Comparison of ENCODE assay signal across 28 mouse cellular contexts in genomic region chr1:130857456-130857855, GRCm38 (mm10). TPM values are rescaled to one million over a fixed set of nuclear protein-coding genes. Genes with fewer than 3 reads are reported as not detected.
DNase-seq lines count a peak whose midpoint lies in the region; ATAC-seq and TF ChIP-seq lines count a peak whose summit lies in the region.
"Had no signal": no experiment of that assay in that cellular context is flagged by ENCODE, and none has a peak within 500 bp of the region (broad histone marks: within the 10 kb centered on the region; RNA-seq: fewer than 3 reads in every experiment).

No protein-coding gene starts in this region.

- TF ChIP-seq EP300 in liver, postnatal 0 days (IDR thresholded peaks at IDR 0.05; ENCODE audit: low read depth) = no peak

- no peaks in the 10 kb centered on the region for H3K4me1 ChIP-seq in liver, adult 2 months (ENCODE audit: control insufficient read depth, insufficient read depth, low read length)
- no peaks in the 10 kb centered on the region for H3K4me1 ChIP-seq in liver, embryonic 15.5 days (replicated peaks)
- H3K4me1 ChIP-seq in liver, embryonic 11.5 days (replicated peaks; ENCODE audit: control insufficient read depth, insufficient read depth, low read length) = no peaks in the 10 kb centered on the region
- H3K4me1 ChIP-seq in liver, embryonic 16.5 days (ENCODE audit: control insufficient read depth, low read depth, low read length) = no peaks in the 10 kb centered on the region
- H3K4me1 ChIP-seq in liver, embryonic 12.5 days = no peaks in the 10 kb centered on the region
- no peaks in the 10 kb centered on the region for H3K4me1 ChIP-seq in liver, postnatal 0 days (ENCODE audit: insufficient read depth)

- no peaks in the 10 kb centered on the region for H3K36me3 ChIP-seq in liver, adult 2 months (ENCODE audit: control insufficient read depth, insufficient read depth, low read length)
- H3K36me3 ChIP-seq in liver, embryonic 15.5 days (replicated peaks) = no peaks in the 10 kb centered on the region
- no peaks in the 10 kb centered on the region for H3K36me3 ChIP-seq in liver, embryonic 11.5 days (ENCODE audit: control insufficient read depth, insufficient read depth, low read length)
- H3K36me3 ChIP-seq in liver, embryonic 16.5 days (ENCODE audit: control insufficient read depth, insufficient read depth) = no peaks in the 10 kb centered on the region
- H3K36me3 ChIP-seq in liver, embryonic 12.5 days = no peaks in the 10 kb centered on the region
- H3K36me3 ChIP-seq in liver, postnatal 0 days (replicated peaks; ENCODE audit: insufficient read depth, low read length) = no peaks in the 10 kb centered on the region
- H3K36me3 ChIP-seq: G1E had no signal

- no peak for TF ChIP-seq CTCF in liver, adult 2 months (IDR thresholded peaks at IDR 0.05; ENCODE audit: low read depth, low read length)
- TF ChIP-seq CTCF in liver, postnatal 0 days (IDR thresholded peaks at IDR 0.05; ENCODE audit: low read depth) = no peak

- 20% methylated on average over 4 of the region's 4 CpGs for WGBS in liver, adult 2 months
- WGBS in liver, embryonic 15.5 days (ENCODE audit: insufficient replicate concordance) = 69% methylated on average over 4 of the region's 4 CpGs
- 81% methylated on average over 4 of the region's 4 CpGs for WGBS in liver, embryonic 11.5 days
- WGBS in liver, embryonic 16.5 days (ENCODE audit: insufficient replicate concordance) = 68% methylated on average over 4 of the region's 4 CpGs
- 82% methylated on average over 4 of the region's 4 CpGs for WGBS in liver, embryonic 12.5 days (ENCODE audit: insufficient replicate concordance)
- 55% methylated on average over 4 of the region's 4 CpGs for WGBS in liver, postnatal 0 days (ENCODE audit: insufficient replicate concordance)

- no peaks in the 10 kb centered on the region for H3K9me3 ChIP-seq in liver, embryonic 15.5 days (replicated peaks)
- no peaks in the 10 kb centered on the region for H3K9me3 ChIP-seq in liver, embryonic 11.5 days (ENCODE audit: control insufficient read depth, low read length)
- no peaks in the 10 kb centered on the region for H3K9me3 ChIP-seq in liver, embryonic 16.5 days (replicated peaks; ENCODE audit: control insufficient read depth, low read length)
- H3K9me3 ChIP-seq in liver, embryonic 12.5 days (replicated peaks) = no peaks in the 10 kb centered on the region
- no peaks in the 10 kb centered on the region for H3K9me3 ChIP-seq in liver, postnatal 0 days (ENCODE audit: low read length)
- H3K9me3 ChIP-seq: G1E had no signal

- intact Hi-C loops in gastrocnemius, postnatal 14 days (cut with DNase I; ENCODE audit: low total_unique reads) = no loop called here

- H3K9ac ChIP-seq in liver, adult 2 months (ENCODE audit: low read depth, low read length) = no peak overlapping the region
- no peak overlapping the region for H3K9ac ChIP-seq in liver, embryonic 15.5 days
- no peak overlapping the region for H3K9ac ChIP-seq in liver, embryonic 11.5 days (ENCODE audit: low read depth, low read length)
- no peak overlapping the region for H3K9ac ChIP-seq in liver, embryonic 16.5 days (ENCODE audit: low read depth, low read length)
- no peak overlapping the region for H3K9ac ChIP-seq in liver, embryonic 12.5 days
- no peak overlapping the region for H3K9ac ChIP-seq in liver, postnatal 0 days (replicated peaks)

- H3K79me2 ChIP-seq in liver, adult 2 months (ENCODE audit: control insufficient read depth, insufficient read depth, low read length) = no peaks in the 10 kb centered on the region

- H3K4me2 ChIP-seq in liver, embryonic 15.5 days = no peak overlapping the region
- H3K4me2 ChIP-seq in liver, embryonic 11.5 days = no peak overlapping the region
- no peak overlapping the region for H3K4me2 ChIP-seq in liver, embryonic 16.5 days (ENCODE audit: low read depth, low read length)
- no peak overlapping the region for H3K4me2 ChIP-seq in liver, embryonic 12.5 days
- no peak overlapping the region for H3K4me2 ChIP-seq in liver, postnatal 0 days (ENCODE audit: low read depth, low read length)

- DNase-seq in liver, adult 2 months (ENCODE audit: extremely low read depth, low read depth, low spot score) = peak; percentile 62
- no peak for DNase-seq in liver
- DNase-seq in liver, embryonic 11.5 days (ENCODE audit: low spot score) = no peak
- no peak for DNase-seq in liver, postnatal 0 days
- DNase-seq in gastrocnemius, postnatal 14 days = no peak
- DNase-seq: adrenal gland, adult 2 months; adrenal gland, adult 8-10 months; adrenal gland, postnatal 10 days; adrenal gland, postnatal 14 days; adrenal gland, postnatal 25 days; adrenal gland, postnatal 36 days; B cell, adult 2 months; cerebellum, adult 11 months; cerebellum, adult 11-12 months had no signal

- H3K27ac ChIP-seq in liver, adult 2 months (replicated peaks; ENCODE audit: insufficient read depth, low read depth, low read length) = no peak overlapping the region
- no peak overlapping the region; the same call in 1 of the 2 replicates for H3K27ac ChIP-seq in liver, embryonic 15.5 days (replicated peaks)
- H3K27ac ChIP-seq in liver, embryonic 11.5 days (ENCODE audit: low read depth, low read length) = no peak overlapping the region
- no peak overlapping the region for H3K27ac ChIP-seq in liver, embryonic 16.5 days (ENCODE audit: low read length)
- no peak overlapping the region for H3K27ac ChIP-seq in liver, embryonic 12.5 days
- peak overlapping the region; percentile 78 for H3K27ac ChIP-seq in liver, postnatal 0 days (ENCODE audit: low read depth)

- H3K27me3 ChIP-seq in liver, adult 2 months (ENCODE audit: control insufficient read depth, insufficient read depth, low read length) = no peaks in the 10 kb centered on the region
- no peaks in the 10 kb centered on the region for H3K27me3 ChIP-seq in liver, embryonic 15.5 days
- H3K27me3 ChIP-seq in liver, embryonic 11.5 days (replicated peaks; ENCODE audit: control insufficient read depth, insufficient read depth, low read length) = no peaks in the 10 kb centered on the region
- H3K27me3 ChIP-seq in liver, embryonic 16.5 days (ENCODE audit: control insufficient read depth, insufficient read depth, low read depth, low read length) = no peaks in the 10 kb centered on the region
- H3K27me3 ChIP-seq in liver, embryonic 12.5 days (replicated peaks) = no peaks in the 10 kb centered on the region
- H3K27me3 ChIP-seq in liver, postnatal 0 days (ENCODE audit: insufficient read depth, low read length) = no peaks in the 10 kb centered on the region

- no peak for TF ChIP-seq POLR2A in liver, adult 2 months (IDR thresholded peaks at IDR 0.05; ENCODE audit: extremely low read depth, insufficient read depth, low read length)

- ATAC-seq in liver, embryonic 15.5 days (ENCODE audit: insufficient read depth) = 0 out of 2 replicates have a peak, but pooled peaks have one; percentile 34
- ATAC-seq in liver, embryonic 11.5 days (replicated peaks; ENCODE audit: low FRiP score) = no peak
- ATAC-seq in liver, embryonic 16.5 days (ENCODE audit: low read depth) = peak; percentile 53
- ATAC-seq in liver, embryonic 12.5 days = no peak
- ATAC-seq in liver, postnatal 0 days = peak; percentile 84
- ATAC-seq: activated CD4-positive, CD25-positive, alpha-beta regulatory T cell, adult 4 months; CD4-positive, CD25-positive, alpha-beta regulatory T cell, adult 4 months; Patski had no signal

- H3K4me3 ChIP-seq in liver, adult 2 months (ENCODE audit: insufficient read depth, low read depth, low read length) = no peak overlapping the region
- H3K4me3 ChIP-seq in liver, embryonic 15.5 days (replicated peaks) = no peak overlapping the region
- H3K4me3 ChIP-seq in liver, embryonic 11.5 days (ENCODE audit: low read depth, low read length) = no peak overlapping the region
- H3K4me3 ChIP-seq in liver, embryonic 16.5 days (ENCODE audit: low read depth, low read length) = no peak overlapping the region
- H3K4me3 ChIP-seq in liver, embryonic 12.5 days = no peak overlapping the region
- H3K4me3 ChIP-seq in liver, postnatal 0 days (ENCODE audit: low read depth, low read length) = no peak overlapping the region

RNA-seq across cellular contexts. Expression of gene Fcmr, which starts 8.0 kb away (rescaled TPM):
- total RNA-seq in liver, adult 2 months (2014; rRNA removed) = 0.09 and 0.54 TPM in 2 replicates
- polyA plus RNA-seq in liver, adult 2 months (2012; rRNA removed) = 0.81 and 2.6 TPM in 2 replicates
- polyA plus RNA-seq in liver, embryonic 15.5 days (2015; fragmentation: Nextera tagmentation; extraction: Ambion mirVana) = not detected in 2 replicates
- polyA plus RNA-seq in liver, embryonic 11.5 days (2014; fragmentation: Nextera tagmentation; extraction: Ambion mirVana) = not detected in 2 replicates
- not detected in 2 replicates for polyA plus RNA-seq in liver, embryonic 16.5 days (2015; fragmentation: Nextera tagmentation; extraction: Ambion mirVana)
- polyA plus RNA-seq in liver, embryonic 12.5 days (2016; fragmentation: Nextera tagmentation; extraction: Ambion mirVana) = not detected in 2 replicates
- 1.00 and 1.1 TPM in 2 replicates for polyA plus RNA-seq in liver, postnatal 0 days (2015; fragmentation: Nextera tagmentation; extraction: Ambion mirVana)
- total RNA-seq in gastrocnemius, postnatal 14 days (2021) = not detected
- total RNA-seq: adrenal gland, postnatal 36 days; ES-E14; G1E; MEL had no signal
- polyA plus RNA-seq: C2C12, G1E, Patski had no signal

RNA-seq across cellular contexts. Expression of gene Il24, which starts 29.8 kb away (rescaled TPM):
- total RNA-seq in liver, adult 2 months (2014; rRNA removed) = not detected in 2 replicates
- not detected in 2 replicates for polyA plus RNA-seq in liver, adult 2 months (2012; rRNA removed)
- polyA plus RNA-seq in liver, embryonic 15.5 days (2015; fragmentation: Nextera tagmentation; extraction: Ambion mirVana) = not detected in 2 replicates
- polyA plus RNA-seq in liver, embryonic 11.5 days (2014; fragmentation: Nextera tagmentation; extraction: Ambion mirVana) = not detected in 2 replicates
- not detected in 2 replicates for polyA plus RNA-seq in liver, embryonic 16.5 days (2015; fragmentation: Nextera tagmentation; extraction: Ambion mirVana)
- polyA plus RNA-seq in liver, embryonic 12.5 days (2016; fragmentation: Nextera tagmentation; extraction: Ambion mirVana) = not detected in 2 replicates
- not detected in 2 replicates for polyA plus RNA-seq in liver, postnatal 0 days (2015; fragmentation: Nextera tagmentation; extraction: Ambion mirVana)
- total RNA-seq in gastrocnemius, postnatal 14 days (2021) = not detected
- total RNA-seq: adrenal gland, adult 18-20 months; adrenal gland, adult 2 months; adrenal gland, adult 8-10 months; adrenal gland, postnatal 10 days; adrenal gland, postnatal 14 days; adrenal gland, postnatal 25 days; adrenal gland, postnatal 36 days; adrenal gland, postnatal 4 days; CH12.LX; G1E; MEL had no signal
- polyA plus RNA-seq: activated CD4-positive, CD25-positive, alpha-beta regulatory T cell, adult 4 months; adrenal gland, adult 2 months; brain, embryonic 14.5 days; C2C12; CD4-positive, CD25-positive, alpha-beta regulatory T cell, adult 4 months; G1E had no signal

RNA-seq across cellular contexts. Expression of gene Pigr, which starts 31.0 kb away (rescaled TPM):
- total RNA-seq in liver, adult 2 months (2014; rRNA removed) = 482 and 517 TPM in 2 replicates
- polyA plus RNA-seq in liver, adult 2 months (2012; rRNA removed) = 579 and 633 TPM in 2 replicates
- 0.24 and 0.40 TPM in 2 replicates for polyA plus RNA-seq in liver, embryonic 15.5 days (2015; fragmentation: Nextera tagmentation; extraction: Ambion mirVana)
- polyA plus RNA-seq in liver, embryonic 11.5 days (2014; fragmentation: Nextera tagmentation; extraction: Ambion mirVana) = 0.12 and 0.25 TPM in 2 replicates
- polyA plus RNA-seq in liver, embryonic 16.5 days (2015; fragmentation: Nextera tagmentation; extraction: Ambion mirVana) = 0.48 and 0.50 TPM in 2 replicates
- polyA plus RNA-seq in liver, embryonic 12.5 days (2016; fragmentation: Nextera tagmentation; extraction: Ambion mirVana) = 0.11 and 0.13 TPM in 2 replicates
- polyA plus RNA-seq in liver, postnatal 0 days (2015; fragmentation: Nextera tagmentation; extraction: Ambion mirVana) = 1.2 TPM in 2 replicates
- total RNA-seq in gastrocnemius, postnatal 14 days (2021) = not detected
- total RNA-seq: adrenal gland, postnatal 25 days; MEL had no signal
- polyA plus RNA-seq: C2C12, G1E, Patski had no signal

RNA-seq across cellular contexts. Expression of gene Il20, which starts 53.8 kb away (rescaled TPM):
- not detected in 2 replicates for total RNA-seq in liver, adult 2 months (2014; rRNA removed)
- not detected in 2 replicates for polyA plus RNA-seq in liver, adult 2 months (2012; rRNA removed)
- not detected in 2 replicates for polyA plus RNA-seq in liver, embryonic 15.5 days (2015; fragmentation: Nextera tagmentation; extraction: Ambion mirVana)
- polyA plus RNA-seq in liver, embryonic 11.5 days (2014; fragmentation: Nextera tagmentation; extraction: Ambion mirVana) = not detected in 2 replicates
- not detected in 2 replicates for polyA plus RNA-seq in liver, embryonic 16.5 days (2015; fragmentation: Nextera tagmentation; extraction: Ambion mirVana)
- polyA plus RNA-seq in liver, embryonic 12.5 days (2016; fragmentation: Nextera tagmentation; extraction: Ambion mirVana) = not detected in 2 replicates
- not detected in 2 replicates for polyA plus RNA-seq in liver, postnatal 0 days (2015; fragmentation: Nextera tagmentation; extraction: Ambion mirVana)
- not detected for total RNA-seq in gastrocnemius, postnatal 14 days (2021)
- total RNA-seq: adrenal gland, adult 18-20 months; adrenal gland, adult 2 months; adrenal gland, adult 8-10 months; adrenal gland, postnatal 10 days; adrenal gland, postnatal 14 days; adrenal gland, postnatal 25 days; adrenal gland, postnatal 36 days; adrenal gland, postnatal 4 days; CH12.LX; ES-E14; G1E; MEL had no signal
- polyA plus RNA-seq: activated CD4-positive, CD25-positive, alpha-beta regulatory T cell, adult 4 months; adrenal gland, adult 2 months; brain, embryonic 14.5 days; C2C12; CD4-positive, CD25-positive, alpha-beta regulatory T cell, adult 4 months; G1E; Patski had no signal

RNA-seq across cellular contexts. Expression of gene Fcamr, which starts 56.8 kb away (rescaled TPM):
- 0.13 and 0.55 TPM in 2 replicates for total RNA-seq in liver, adult 2 months (2014; rRNA removed)
- 0.09 TPM in 1 of 2 replicates, not detected in the other for polyA plus RNA-seq in liver, adult 2 months (2012; rRNA removed)
- not detected in 2 replicates for polyA plus RNA-seq in liver, embryonic 15.5 days (2015; fragmentation: Nextera tagmentation; extraction: Ambion mirVana)
- not detected in 2 replicates for polyA plus RNA-seq in liver, embryonic 11.5 days (2014; fragmentation: Nextera tagmentation; extraction: Ambion mirVana)
- polyA plus RNA-seq in liver, embryonic 16.5 days (2015; fragmentation: Nextera tagmentation; extraction: Ambion mirVana) = not detected in 2 replicates
- polyA plus RNA-seq in liver, embryonic 12.5 days (2016; fragmentation: Nextera tagmentation; extraction: Ambion mirVana) = not detected in 2 replicates
- polyA plus RNA-seq in liver, postnatal 0 days (2015; fragmentation: Nextera tagmentation; extraction: Ambion mirVana) = not detected in 2 replicates
- not detected for total RNA-seq in gastrocnemius, postnatal 14 days (2021)
- total RNA-seq: adrenal gland, postnatal 14 days; adrenal gland, postnatal 25 days; adrenal gland, postnatal 36 days; adrenal gland, postnatal 4 days; G1E; MEL had no signal
- polyA plus RNA-seq: activated CD4-positive, CD25-positive, alpha-beta regulatory T cell, adult 4 months; adrenal gland, adult 2 months; C2C12; G1E had no signal

Comparison
In these comparisons a context has a peak if more than half of its experiments do, and no peak if none do; other contexts are left out.
1. ATAC-seq: peak in liver, embryonic 15.5 days (single experiment), liver, embryonic 16.5 days (single experiment) and liver, postnatal 0 days (single experiment); none in liver, embryonic 11.5 days (single experiment) and liver, embryonic 12.5 days (single experiment).
2. RNA of gene Pigr, which starts 31.0 kb away (polyA plus RNA-seq): 579 to 633 TPM in liver, adult 2 months; 1.2 TPM in liver, postnatal 0 days, 0.48 to 0.50 TPM in liver, embryonic 16.5 days, 0.12 to 0.25 TPM in liver, embryonic 11.5 days, 0.24 to 0.40 TPM in liver, embryonic 15.5 days and 0.11 to 0.13 TPM in liver, embryonic 12.5 days; every median in the first group is over 100 times any median in the second.